Mouse (Mus musculus) adrenal gland, postnatal 10 days (tissue): ENCODE data around the gene Purb. TPM values are rescaled to one million over a fixed set of nuclear protein-coding genes. Genes with fewer than 3 reads are reported as not detected.
"Not testable (repeated sequence)": the region's sequence is repeated elsewhere in the genome, so short reads cannot be mapped to it uniquely, and the experiment has no call there.

Experiments
- DNase-seq: peaks from one replicate; pipeline ENCODE4 v3.0.0; 2021; ENCODE audit warnings: mixed read lengths
- total RNA-seq, 2 experiments: library from RNA; stranded (reverse); gene quantifications; 2 replicates each; pipeline ENCODE4 v1.2.3; 2021

Gene Purb
- total RNA-seq, 2 experiments from 2014 or later: 62.7 to 71.0 TPM

- DNase-seq: no peak
Measured at GRCm38 (mm10) chr11:6484244-6484959, 8.7 kb upstream of the Purb start.

GRCm38 (mm10) chr11:6483103-6483502, 7.4 kb upstream of the Purb start:
- DNase-seq: no peak

- DNase-seq: no peak
Measured at GRCm38 (mm10) chr11:6481669-6482185, 6.0 kb upstream of the Purb start.

GRCm38 (mm10) chr11:6480681-6481405, 5.1 kb upstream of the Purb start:
- DNase-seq: no peak

GRCm38 (mm10) chr11:6480191-6480590, 4.5 kb upstream of the Purb start:
- DNase-seq: no peak

GRCm38 (mm10) chr11:6479231-6479630, 3.5 kb upstream of the Purb start:
- DNase-seq: no peak

- DNase-seq: no peak
Measured at GRCm38 (mm10) chr11:6477350-6477749, 1.6 kb upstream of the Purb start.

GRCm38 (mm10) chr11:6476876-6477275, 1.2 kb upstream of the Purb start:
- no peak for DNase-seq

GRCm38 (mm10) chr11:6474874-6475731, 614 bp downstream of the Purb start:
- peak; percentile 73 for DNase-seq

GRCm38 (mm10) chr11:6474381-6474780, 1.3 kb downstream of the Purb start:
- no peak for DNase-seq

- no peak for DNase-seq
Measured at GRCm38 (mm10) chr11:6472076-6472475, 3.6 kb downstream of the Purb start.

GRCm38 (mm10) chr11:6471493-6471892, 4.2 kb downstream of the Purb start:
- DNase-seq: no peak

GRCm38 (mm10) chr11:6471054-6471453, 4.7 kb downstream of the Purb start:
- DNase-seq: no peak

- peak; percentile 57 for DNase-seq
Measured at GRCm38 (mm10) chr11:6468541-6468940, 7.2 kb downstream of the Purb start.

GRCm38 (mm10) chr11:6465122-6465521, 10.6 kb downstream of the Purb start:
- DNase-seq: peak; percentile 74

GRCm38 (mm10) chr11:6463159-6463837, 12.4 kb downstream of the Purb start:
- DNase-seq: no peak

- no peak for DNase-seq
Measured at GRCm38 (mm10) chr11:6456083-6456482, 19.6 kb downstream of the Purb start.

GRCm38 (mm10) chr11:6448155-6448554, 27.6 kb downstream of the Purb start:
- not testable (repeated sequence) for DNase-seq

- no peak for DNase-seq
Measured at GRCm38 (mm10) chr11:6447493-6447892, 28.2 kb downstream of the Purb start.

GRCm38 (mm10) chr11:6445951-6446350, 29.8 kb downstream of the Purb start:
- no peak for DNase-seq

GRCm38 (mm10) chr11:6445441-6445840, 30.3 kb downstream of the Purb start:
- DNase-seq: no peak
